Mouse (Mus musculus) midbrain, embryonic 10.5 days (tissue): ENCODE measurements around the gene Cyp51. TPM values are rescaled to one million over a fixed set of nuclear protein-coding genes. Genes with fewer than 3 reads are reported as not detected.
"Not testable (repeated sequence)": the region's sequence is repeated elsewhere in the genome, so short reads cannot be mapped to it uniquely, and the experiment has no call there.

Experiments used
- DNase-seq: peaks from one replicate; pipeline ENCODE4 v3.0.0-alpha.2; 2017; ENCODE audit warnings: low spot score
- H3K27ac ChIP-seq: fragments of 300-500 bp; sonication (generic); replicated peaks from 2 replicates; pipeline ENCODE4 v1.5.1; 2016; ENCODE audit warnings: mild to moderate bottlenecking
- H3K27me3 ChIP-seq: fragments of 300-500 bp; sonication (generic); 2 replicates; pipeline ENCODE4 v1.6.1; 2016; ENCODE audit warnings: low read depth, mild to moderate bottlenecking; ENCODE audit not compliant: poor library complexity, severe bottlenecking
- H3K36me3 ChIP-seq: fragments of 300-500 bp; sonication (generic); 2 replicates; pipeline ENCODE4 v1.6.1; 2016; ENCODE audit warnings: mild to moderate bottlenecking, moderate library complexity
- H3K4me1 ChIP-seq: fragments of 300-500 bp; sonication (generic); 2 replicates; pipeline ENCODE4 v1.6.1; 2016
- H3K4me3 ChIP-seq: fragments of 300-500 bp; sonication (generic); 2 replicates; pipeline ENCODE4 v1.5.1; 2016; ENCODE audit warnings: mild to moderate bottlenecking, moderate library complexity
- H3K9me3 ChIP-seq: fragments of 300-500 bp; sonication (generic); replicated peaks from 2 replicates; pipeline ENCODE4 v1.6.1; 2016; ENCODE audit warnings: mild to moderate bottlenecking
- WGBS: fragments of 180-500 bp; shearing (Covaris S2); methylation state at CpG from one replicate; pipeline ENCODE4 v1.1.7; 2016; 5-methylcytosine and 5-hydroxymethylcytosine counted together
- polyA plus RNA-seq: library from polyadenylated mRNA; unstranded; fragments of >200 nt; fragmentation: Nextera tagmentation; extraction: Ambion mirVana; gene quantifications from 2 replicates; pipeline ENCODE4 v1.2.1, GENCODE M21; 2016

Gene Cyp51
- polyA plus RNA-seq = 129 and 148 TPM in 2 replicates

DNA sequence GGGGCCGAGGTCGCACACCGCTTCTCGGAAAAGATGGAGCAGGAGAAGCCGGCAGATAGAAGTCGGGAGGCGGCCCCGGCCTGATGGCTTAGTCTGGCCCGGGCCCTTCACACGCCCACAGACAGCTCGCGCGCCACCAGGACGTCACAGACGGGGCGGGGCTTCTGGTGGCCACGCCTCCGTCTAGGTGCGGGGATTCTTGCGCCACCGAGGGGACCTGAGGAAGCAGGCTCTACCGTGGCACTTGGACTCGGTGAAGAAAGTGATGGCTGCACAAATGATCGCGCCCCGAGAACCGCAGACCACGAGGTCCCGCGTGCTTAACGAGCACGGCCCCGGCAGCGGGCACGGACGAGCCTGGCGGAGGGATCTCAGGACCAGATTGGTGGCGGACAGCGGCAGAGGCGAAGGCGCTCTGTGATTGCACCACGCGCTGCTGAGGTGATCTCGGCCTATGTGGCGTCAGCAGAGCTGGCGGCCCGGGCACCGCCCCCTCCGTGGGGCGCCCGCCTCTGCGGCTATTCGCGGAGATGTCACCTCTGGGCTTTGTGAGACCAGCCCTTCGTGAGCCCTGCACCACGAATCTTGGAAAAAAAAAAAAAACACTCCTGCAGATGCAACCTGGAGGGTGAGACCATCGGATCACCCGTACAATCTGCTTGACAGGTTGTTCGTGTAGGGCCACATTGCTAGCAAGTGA lies at the start of gene Cyp51:
TSS of gene Cyp51 (minus strand) at position 406 of the 700 bp plus-strand sequence.
- under 1% methylated on average over 59 of the region's 59 CpGs for WGBS
- Histone ChIP-seq H3K27me3 (no peaks in the 10 kb centered on the region), H3K27ac (peak within 1 kb of the TSS; percentile 93), H3K4me1 (peaks cover 23% of the 10 kb centered on the region), H3K9me3 (peaks cover 8% of the 10 kb centered on the region; the same call in 1 of the 2 replicates), H3K36me3 (peaks cover 34% of the 10 kb centered on the region), H3K4me3 (peak within 1 kb of the TSS; percentile 98)
- DNase-seq = peak; percentile 92

DNA sequence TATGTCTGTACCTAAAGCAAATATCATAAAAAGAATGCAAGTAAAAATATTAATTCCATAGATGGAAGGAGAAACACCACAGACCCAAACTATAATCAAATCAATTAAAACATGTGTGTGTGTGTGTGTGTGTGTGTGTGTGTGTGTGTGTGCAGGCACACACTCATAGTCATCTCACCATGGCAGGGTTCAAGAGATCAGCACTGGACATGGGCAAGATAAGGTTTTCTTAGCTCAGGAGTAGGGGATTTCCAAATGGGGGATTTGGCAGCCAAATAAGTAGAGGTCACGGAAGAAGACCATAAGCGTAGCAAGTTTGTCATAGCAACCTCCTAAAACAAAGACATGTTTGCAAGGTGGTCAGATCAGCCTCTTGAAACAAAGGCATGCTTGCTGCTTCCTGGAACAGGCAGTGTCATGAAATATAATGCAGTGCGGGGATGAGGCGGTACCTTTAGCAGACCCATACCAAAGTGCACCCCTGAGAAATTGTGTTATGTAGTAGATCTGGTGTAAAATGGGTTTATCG lies 8.1 kb upstream of the Cyp51 start:
- Histone ChIP-seq H3K4me3 (no peak overlapping the region), H3K36me3 (no peaks in the 10 kb centered on the region), H3K27me3 (no peaks in the 10 kb centered on the region), H3K4me1 (no peaks in the 10 kb centered on the region), H3K27ac (no peak overlapping the region), H3K9me3 (no peaks in the 10 kb centered on the region)
- no peak for DNase-seq
- 96% methylated on average over 5 of the region's 5 CpGs for WGBS

DNA sequence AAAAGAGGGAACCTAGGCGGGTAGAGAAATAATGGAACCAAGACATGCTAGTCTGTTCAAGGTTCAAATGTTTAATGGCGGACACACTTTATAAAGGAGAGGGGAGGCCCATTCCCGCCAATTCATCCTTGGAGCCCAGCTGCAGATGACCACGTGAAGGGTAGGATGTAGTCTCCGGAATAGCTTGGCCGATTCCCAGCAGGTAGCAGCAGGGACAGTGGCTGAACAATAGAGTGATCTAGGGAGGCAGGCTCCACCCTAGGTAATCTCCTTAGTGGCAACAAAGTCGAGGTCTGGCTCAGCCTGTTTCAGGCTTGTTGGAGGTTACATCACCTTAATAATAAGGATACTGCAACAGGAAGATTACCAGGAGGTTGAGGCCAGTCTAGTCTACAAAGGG lies 2.5 kb upstream of the Cyp51 start:
- 45% methylated on average over 7 of the region's 7 CpGs for WGBS
- H3K27me3 ChIP-seq, H3K36me3 ChIP-seq, DNase-seq, H3K9me3 ChIP-seq, H3K4me3 ChIP-seq, H3K27ac ChIP-seq: not testable (repeated sequence)
- peaks cover 23% of the 10 kb centered on the region for H3K4me1 ChIP-seq

DNA sequence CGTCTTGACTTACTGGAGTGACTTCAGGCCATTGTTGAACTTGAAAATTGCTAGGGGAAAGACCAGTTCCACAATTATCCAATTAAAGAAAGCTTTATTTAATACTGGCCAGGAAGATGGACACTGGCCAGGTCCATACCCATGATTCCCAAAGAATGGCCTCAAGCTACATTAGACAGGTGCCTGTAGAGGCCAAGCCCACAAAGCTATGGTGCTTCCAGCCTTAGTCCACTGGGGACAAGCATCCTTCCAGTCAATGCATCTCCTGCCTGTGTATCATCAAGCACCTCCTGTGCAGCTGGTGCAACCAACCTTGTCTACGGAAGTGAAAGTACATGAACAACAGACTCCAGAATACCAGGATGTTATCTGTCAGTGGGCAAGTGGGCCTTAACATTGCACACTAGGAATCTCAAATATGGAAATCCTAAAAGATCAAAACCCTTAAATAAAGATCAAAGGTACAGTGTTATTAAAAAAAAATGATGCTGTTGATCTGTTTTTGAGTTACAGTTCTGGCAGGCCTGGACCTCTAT lies 1.2 kb upstream of the Cyp51 start:
- Histone ChIP-seq H3K27me3 (no peaks in the 10 kb centered on the region), H3K4me3 (no peak overlapping the region), H3K27ac (peak overlapping the region; percentile 93), H3K36me3 (peaks cover 21% of the 10 kb centered on the region), H3K4me1 (peaks cover 23% of the 10 kb centered on the region), H3K9me3 (peaks cover 8% of the 10 kb centered on the region; the same call in 1 of the 2 replicates)
- DNase-seq = no peak
- WGBS = 96% methylated on average over 2 of the region's 2 CpGs

DNA sequence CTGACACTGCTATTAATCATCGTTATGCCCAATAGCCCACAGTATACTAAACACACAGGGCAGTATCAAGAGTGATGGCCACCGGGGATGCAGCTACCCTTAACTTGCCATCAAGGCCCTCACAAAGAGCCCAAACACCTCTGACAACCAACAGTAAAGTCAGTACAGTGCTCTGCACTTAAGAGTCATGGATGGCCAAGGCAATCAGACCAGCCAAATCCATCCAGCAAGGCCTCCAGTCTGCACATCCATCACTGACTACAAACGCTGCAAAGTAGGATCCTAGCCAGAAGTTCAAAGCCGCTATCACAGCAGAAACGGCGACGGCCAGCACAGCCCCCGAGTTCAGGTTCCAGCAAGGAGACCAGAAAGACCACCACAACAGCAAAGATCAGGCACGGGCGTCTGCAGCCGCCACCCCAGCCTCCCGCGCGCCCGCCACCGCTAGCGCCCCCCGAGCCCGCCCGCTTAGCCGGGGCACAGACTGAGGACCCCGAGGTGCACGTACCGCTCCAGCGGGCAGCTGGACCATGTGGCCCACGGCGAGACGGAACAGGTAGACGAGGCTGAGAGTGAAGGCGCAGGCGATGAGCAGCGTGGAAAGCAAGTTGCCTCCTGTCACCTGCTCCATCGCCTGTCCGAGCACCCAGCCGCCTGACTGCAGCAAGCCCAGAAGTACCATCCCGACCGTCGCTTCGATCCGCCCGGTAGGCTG lies 763 bp downstream of the Cyp51 start:
- no peak for DNase-seq
- Histone ChIP-seq H3K4me1 (peaks cover 23% of the 10 kb centered on the region), H3K36me3 (peaks cover 41% of the 10 kb centered on the region), H3K27me3 (no peaks in the 10 kb centered on the region), H3K27ac (peak overlapping the region; percentile 93), H3K4me3 (peak overlapping the region; percentile 98), H3K9me3 (peaks cover 8% of the 10 kb centered on the region; the same call in 1 of the 2 replicates)
- 2% methylated on average over 41 of the region's 41 CpGs for WGBS

DNA sequence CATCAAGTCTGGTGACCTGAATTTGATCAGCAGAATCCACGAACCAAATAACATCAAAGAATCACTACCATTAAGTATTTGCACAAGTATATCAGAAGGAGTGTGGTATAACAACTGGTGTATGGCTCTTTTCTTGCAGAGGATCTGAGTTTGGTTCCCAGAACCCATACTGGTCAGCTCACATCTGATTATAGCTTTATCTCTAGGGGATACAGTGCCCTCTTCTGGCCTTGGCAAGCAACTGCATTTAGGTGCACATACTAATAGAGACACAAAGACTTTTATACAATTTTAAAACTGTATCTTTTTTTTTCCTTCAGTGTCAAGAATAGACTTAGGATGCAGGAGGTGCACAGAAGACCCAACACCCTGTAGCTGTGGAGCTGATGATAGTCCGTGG lies 2.8 kb downstream of the Cyp51 start:
- no peak overlapping the region for H3K27ac ChIP-seq
- H3K9me3 ChIP-seq = peaks cover 8% of the 10 kb centered on the region; the same call in 1 of the 2 replicates
- WGBS = 97% methylated on average over 2 of the region's 2 CpGs
- peak overlapping the region; percentile 98; the same call in 1 of the 2 replicates for H3K4me3 ChIP-seq
- H3K4me1 ChIP-seq = peaks cover 23% of the 10 kb centered on the region
- H3K27me3 ChIP-seq = no peaks in the 10 kb centered on the region
- no peak for DNase-seq
- H3K36me3 ChIP-seq = peaks cover 57% of the 10 kb centered on the region

DNA sequence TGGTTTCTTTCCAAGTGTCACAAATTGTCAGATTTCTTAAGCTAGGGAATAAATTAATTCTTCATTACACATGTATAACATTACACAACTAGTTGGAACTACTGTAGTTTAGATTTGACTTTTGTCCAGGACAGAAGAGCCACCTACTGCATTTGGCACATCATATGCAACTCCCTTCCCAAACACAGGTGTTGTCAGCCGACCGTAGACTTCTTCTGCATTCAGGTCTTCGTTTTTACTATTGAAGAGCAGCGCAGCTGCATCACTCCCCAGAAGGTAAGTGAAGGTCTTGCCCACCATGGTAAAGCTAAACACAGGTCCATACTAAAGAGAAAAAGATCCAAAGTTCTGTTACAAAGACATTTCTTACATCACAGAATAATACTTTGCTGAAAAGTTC lies 3.5 kb downstream of the Cyp51 start:
- H3K4me3 ChIP-seq = no peak overlapping the region
- H3K36me3 ChIP-seq = peaks cover 57% of the 10 kb centered on the region
- H3K27ac ChIP-seq = no peak overlapping the region
- peaks cover 8% of the 10 kb centered on the region; the same call in 1 of the 2 replicates for H3K9me3 ChIP-seq
- no peaks in the 10 kb centered on the region for H3K27me3 ChIP-seq
- no peak for DNase-seq
- H3K4me1 ChIP-seq = peaks cover 23% of the 10 kb centered on the region
- WGBS = 96% methylated on average over 4 of the region's 4 CpGs

DNA sequence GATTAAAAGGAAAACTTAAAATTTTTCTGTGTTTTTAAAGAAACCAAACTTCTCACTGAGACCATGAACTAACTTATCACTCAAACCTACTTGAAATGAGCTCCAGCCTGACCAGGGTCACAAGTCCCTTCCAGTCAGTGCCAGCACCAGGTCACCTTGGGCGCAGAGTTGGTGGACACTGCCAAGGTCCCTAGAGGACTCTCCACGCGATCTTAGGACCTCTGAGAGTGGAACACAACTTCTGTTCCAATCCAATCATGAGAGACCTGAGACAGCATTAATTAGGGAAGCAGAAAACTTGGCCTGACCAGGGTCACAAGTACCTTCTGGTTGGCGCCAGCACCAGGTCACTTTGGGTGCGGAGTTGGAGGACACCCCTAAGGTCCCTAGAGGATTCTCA lies 10.1 kb downstream of the Cyp51 start:
- H3K27me3 ChIP-seq = no peaks in the 10 kb centered on the region
- H3K36me3 ChIP-seq = peaks cover 82% of the 10 kb centered on the region
- no peak for DNase-seq
- no peak overlapping the region for H3K4me3 ChIP-seq
- 90% methylated on average over 5 of the region's 5 CpGs for WGBS
- H3K27ac ChIP-seq = no peak overlapping the region
- no peaks in the 10 kb centered on the region for H3K9me3 ChIP-seq
- H3K4me1 ChIP-seq = no peaks in the 10 kb centered on the region

DNA sequence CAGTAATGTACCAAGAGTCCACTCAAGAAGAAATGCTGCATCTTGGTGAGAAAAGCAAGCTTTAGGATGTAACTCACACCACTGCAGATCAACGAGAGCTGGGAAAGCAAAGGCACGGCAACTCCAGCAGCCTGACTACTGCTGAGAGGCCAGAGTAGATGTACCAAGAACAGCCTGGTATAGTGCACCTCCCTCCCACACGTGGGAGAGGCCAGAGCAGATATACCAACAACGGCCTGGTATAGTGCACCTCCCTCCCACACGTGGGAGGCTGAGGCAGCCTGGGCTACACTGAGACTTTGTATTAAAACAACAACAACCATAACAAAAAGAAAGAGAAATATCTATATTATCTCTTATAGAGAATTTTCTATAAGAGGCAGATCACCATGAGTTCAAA lies 16.4 kb downstream of the Cyp51 start:
- H3K27me3 ChIP-seq = no peaks in the 10 kb centered on the region
- no peak for DNase-seq
- H3K4me1 ChIP-seq = no peaks in the 10 kb centered on the region
- WGBS = 93% methylated on average over 5 of the region's 5 CpGs
- H3K4me3 ChIP-seq = no peak overlapping the region
- no peak overlapping the region for H3K27ac ChIP-seq
- peaks cover 99% of the 10 kb centered on the region for H3K36me3 ChIP-seq
- no peaks in the 10 kb centered on the region for H3K9me3 ChIP-seq

DNA sequence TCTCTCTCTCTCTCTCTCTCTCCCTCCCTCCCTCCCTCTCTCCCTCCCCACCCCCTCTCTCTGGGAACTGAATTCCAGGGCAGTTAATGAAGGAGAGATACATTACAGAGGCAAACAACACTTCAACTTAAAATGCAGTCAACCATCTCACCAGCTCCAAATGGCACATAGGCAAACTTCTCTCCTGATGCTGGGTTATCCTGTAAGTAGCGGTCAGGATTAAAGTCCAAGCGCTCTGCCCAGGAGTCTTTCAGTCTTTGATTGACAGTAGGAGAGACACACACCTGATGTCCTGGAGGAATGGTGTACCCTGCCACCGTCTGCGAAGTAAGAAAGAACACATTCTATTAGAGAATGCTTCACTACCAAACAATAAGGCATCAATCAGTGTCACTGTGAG lies 18.2 kb downstream of the Cyp51 start:
- Histone ChIP-seq H3K27me3 (no peaks in the 10 kb centered on the region), H3K4me1 (no peaks in the 10 kb centered on the region), H3K27ac (no peak overlapping the region), H3K9me3 (no peaks in the 10 kb centered on the region), H3K36me3 (peaks cover 99% of the 10 kb centered on the region), H3K4me3 (no peak overlapping the region)
- no peak for DNase-seq
- 93% methylated on average over 4 of the region's 4 CpGs for WGBS

DNA sequence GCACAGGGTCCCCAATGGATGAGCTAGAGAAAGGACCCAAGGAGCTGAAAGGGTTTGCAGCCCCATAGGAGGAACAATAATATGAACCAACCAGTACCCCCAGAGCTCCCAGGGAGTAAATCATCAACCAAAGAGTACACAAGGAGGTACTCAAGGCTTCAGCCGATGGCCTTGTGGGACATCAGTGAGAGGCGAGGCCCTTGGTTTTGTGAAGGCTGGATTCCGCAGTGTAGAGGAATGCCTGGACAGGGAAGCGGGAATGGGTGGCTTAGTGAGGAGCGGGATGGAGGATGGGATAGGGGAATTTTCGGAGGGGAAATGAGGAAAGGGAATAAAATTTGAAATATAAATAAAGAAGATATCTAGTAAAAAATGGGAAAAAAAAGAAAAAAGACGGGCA lies 19.6 kb downstream of the Cyp51 start:
- no peaks in the 10 kb centered on the region for H3K9me3 ChIP-seq
- no peak for DNase-seq
- H3K4me1 ChIP-seq = no peaks in the 10 kb centered on the region
- H3K27ac ChIP-seq = no peak overlapping the region
- no peaks in the 10 kb centered on the region for H3K27me3 ChIP-seq
- peaks cover 100% of the 10 kb centered on the region for H3K36me3 ChIP-seq
- H3K4me3 ChIP-seq = no peak overlapping the region
- WGBS = 95% methylated on average over 7 of the region's 7 CpGs

DNA sequence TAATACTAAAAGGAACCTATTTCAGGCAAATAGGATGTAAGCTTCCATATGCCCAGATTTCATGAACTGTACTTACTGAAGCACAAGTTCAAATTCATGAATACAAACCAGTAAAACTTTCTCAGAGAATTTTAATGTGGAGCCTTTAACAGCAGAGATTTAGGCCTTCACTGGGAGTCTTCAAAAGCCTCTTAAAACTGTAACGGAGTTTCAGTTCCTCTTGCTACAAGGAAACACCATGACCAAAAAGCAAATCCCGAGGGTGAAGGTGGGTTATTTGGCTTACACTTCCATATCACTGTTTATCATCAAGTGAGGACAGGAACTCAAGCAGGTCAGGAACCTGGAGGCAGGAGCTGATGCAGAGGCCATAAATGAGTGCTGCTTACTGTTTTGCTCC lies 23.0 kb downstream of the Cyp51 start:
- Histone ChIP-seq H3K4me3 (no peak overlapping the region), H3K4me1 (no peaks in the 10 kb centered on the region), H3K27ac (no peak overlapping the region), H3K36me3 (peaks cover 99% of the 10 kb centered on the region), H3K27me3 (no peaks in the 10 kb centered on the region), H3K9me3 (no peaks in the 10 kb centered on the region)
- 86% methylated on average over 2 of the region's 2 CpGs for WGBS
- DNase-seq = no peak

DNA sequence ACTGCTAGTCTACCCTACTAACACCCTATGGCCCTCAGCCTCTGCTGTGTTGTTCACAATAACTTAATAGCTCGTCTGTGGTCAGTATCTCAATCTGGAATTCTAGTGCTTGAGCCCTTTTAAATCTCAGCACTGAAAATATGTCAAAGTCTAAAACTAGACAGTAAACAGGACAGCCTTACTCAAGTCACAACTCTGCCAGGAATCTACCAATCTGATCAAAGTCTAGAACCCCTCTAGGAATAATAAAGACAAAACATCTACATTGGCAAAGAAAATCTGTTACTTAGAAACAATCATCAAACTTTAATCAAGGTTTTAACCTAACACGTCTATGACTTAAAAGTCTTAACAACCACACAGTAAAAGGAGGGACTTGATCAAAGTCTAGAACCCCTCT lies 23.7 kb downstream of the Cyp51 start:
- Histone ChIP-seq H3K4me3 (no peak overlapping the region), H3K4me1 (no peaks in the 10 kb centered on the region), H3K27me3 (no peaks in the 10 kb centered on the region), H3K27ac (no peak overlapping the region), H3K9me3 (no peaks in the 10 kb centered on the region), H3K36me3 (peaks cover 98% of the 10 kb centered on the region)
- WGBS = 91% methylated on average over 2 of the region's 2 CpGs
- DNase-seq = no peak
